Mouse (Mus musculus) limb, embryonic 11.5 days (tissue): ENCODE measurements around the gene Sfxn5. TPM values are rescaled to one million over a fixed set of nuclear protein-coding genes. Genes with fewer than 3 reads are reported as not detected.

Experiments
- ATAC-seq: fragments of 200-750 bp; cut with Nextera tagmentation; 2 replicates; pipeline ENCODE4 v1.8.0; 2017; ENCODE audit warnings: low read depth; ENCODE audit not compliant: insufficient number of reproducible peaks, low FRiP score, low TSS enrichment
- DNase-seq: peaks from one replicate; pipeline ENCODE4 v3.0.0-alpha.2; 2015; ENCODE audit warnings: low spot score
- H3K27ac ChIP-seq: fragments of 300-500 bp; sonication (generic); replicated peaks from 2 replicates; pipeline ENCODE4 v1.5.1; 2014; ENCODE audit warnings: low read depth, mild to moderate bottlenecking, low read length
- H3K27me3 ChIP-seq: fragments of 300-500 bp; sonication (generic); 2 replicates; pipeline ENCODE4 v1.6.1; 2014; ENCODE audit warnings: mild to moderate bottlenecking, low read length, mixed read lengths; ENCODE audit not compliant: control insufficient read depth, insufficient read depth
- H3K36me3 ChIP-seq: fragments of 300-500 bp; sonication (generic); 2 replicates; pipeline ENCODE4 v1.6.1; 2014; ENCODE audit warnings: mild to moderate bottlenecking, low read length, moderate library complexity, mixed read lengths; ENCODE audit not compliant: control insufficient read depth, insufficient read depth
- H3K4me1 ChIP-seq: fragments of 300-500 bp; sonication (generic); 2 replicates; pipeline ENCODE4 v1.6.1; 2014; ENCODE audit warnings: low read length, mixed read lengths; ENCODE audit not compliant: control insufficient read depth, insufficient read depth
- H3K4me2 ChIP-seq: fragments of 300-500 bp; sonication (generic); 2 replicates; pipeline ENCODE4 v1.6.1; 2014; ENCODE audit warnings: low read depth, mild to moderate bottlenecking, moderate library complexity; ENCODE audit not compliant: severe bottlenecking
- H3K4me3 ChIP-seq: fragments of 300-500 bp; sonication (generic); 2 replicates; pipeline ENCODE4 v1.5.1; 2014; ENCODE audit warnings: low read depth, low read length
- H3K9ac ChIP-seq: fragments of 300-500 bp; sonication (generic); 2 replicates; pipeline ENCODE4 v1.6.1; 2014; ENCODE audit warnings: mild to moderate bottlenecking, low read length
- H3K9me3 ChIP-seq: fragments of 300-500 bp; sonication (generic); 2 replicates; pipeline ENCODE4 v1.6.1; 2016; ENCODE audit warnings: low read length; ENCODE audit not compliant: control insufficient read depth
- WGBS: fragments of 180-500 bp; shearing (Covaris S2); extraction: QIAGEN DNeasy Blood & Tissue Kit; methylation state at CpG from one replicate; pipeline ENCODE4 v1.1.7; 2014; 5-methylcytosine and 5-hydroxymethylcytosine counted together
- polyA plus RNA-seq: library from polyadenylated mRNA; unstranded; fragments of >200 nt; fragmentation: Nextera tagmentation; extraction: Ambion mirVana; gene quantifications from 2 replicates; pipeline ENCODE4 v1.2.1, GENCODE M21; 2014

The Sfxn5 gene
- polyA plus RNA-seq, 1 experiment from 2014 or later = 4.8 TPM

DNA sequence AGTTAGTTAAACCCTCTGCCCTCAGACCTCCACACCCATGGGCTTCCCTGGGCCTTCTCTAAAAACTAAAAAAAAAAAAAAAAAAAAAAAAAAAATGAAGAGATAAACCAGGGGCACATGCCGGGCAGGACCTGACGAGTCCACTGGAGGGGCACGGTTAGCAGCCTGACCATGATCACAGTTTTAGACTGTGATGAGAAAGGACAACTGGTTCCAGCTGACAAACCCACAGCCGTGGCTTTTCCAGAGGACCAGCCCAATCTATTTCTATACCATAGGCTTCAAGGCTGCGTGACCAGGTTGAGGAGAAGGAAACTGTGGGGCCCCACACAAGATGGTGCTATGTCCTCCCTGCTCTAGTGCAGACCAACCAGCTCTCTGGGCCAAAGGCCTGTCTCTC, 36.8 kb upstream of the Sfxn5 start:
- ATAC-seq = no peak
- Histone ChIP-seq H3K9me3 (no peaks in the 10 kb centered on the region), H3K4me2 (no peak overlapping the region), H3K27ac (no peak overlapping the region), H3K4me1 (peaks cover 6% of the 10 kb centered on the region; the same call in 1 of the 2 replicates), H3K36me3 (no peaks in the 10 kb centered on the region), H3K27me3 (no peaks in the 10 kb centered on the region), H3K4me3 (no peak overlapping the region), H3K9ac (no peak overlapping the region)
- 89% methylated on average over 5 of the region's 5 CpGs for WGBS
- no peak for DNase-seq

DNA sequence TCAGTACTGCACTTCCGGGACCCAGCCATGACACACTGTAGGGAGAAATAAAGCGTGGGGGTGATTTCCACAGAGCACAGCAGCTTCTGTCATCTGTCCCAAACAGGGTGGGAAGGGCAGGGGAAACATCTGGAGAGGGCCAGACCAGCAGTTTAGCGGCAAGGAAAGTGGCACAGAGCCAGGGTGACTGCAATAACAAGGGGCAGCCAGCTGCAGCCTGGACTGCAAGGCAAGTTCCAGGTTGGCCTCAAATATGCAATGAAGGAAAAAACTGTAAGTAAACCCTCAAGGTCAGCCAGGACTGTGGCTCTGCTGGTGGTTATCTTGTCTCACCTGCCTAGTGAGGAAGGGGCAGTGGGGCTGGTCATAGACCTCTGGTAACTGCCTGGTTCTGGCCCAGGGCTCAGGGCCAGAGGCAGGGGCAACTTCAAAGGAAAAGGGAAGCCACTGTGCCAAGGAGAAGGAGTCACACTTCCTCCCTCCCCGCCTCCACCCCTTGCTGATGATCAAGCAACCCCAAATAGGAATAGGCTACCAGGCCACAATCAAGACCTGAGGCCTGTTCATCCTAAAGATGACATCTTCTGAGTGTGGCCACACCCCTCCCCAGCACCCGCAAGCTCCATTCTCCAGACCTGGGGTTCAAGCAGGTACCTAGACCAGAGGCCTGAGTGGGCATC, 36.1 kb upstream of the Sfxn5 start:
- Histone ChIP-seq H3K4me3 (no peak overlapping the region), H3K9ac (no peak overlapping the region), H3K9me3 (no peaks in the 10 kb centered on the region), H3K36me3 (peaks cover 2% of the 10 kb centered on the region; the same call in 1 of the 2 replicates), H3K27me3 (no peaks in the 10 kb centered on the region), H3K4me1 (peaks cover 6% of the 10 kb centered on the region; the same call in 1 of the 2 replicates), H3K4me2 (no peak overlapping the region), H3K27ac (no peak overlapping the region)
- DNase-seq (no peak), ATAC-seq (no peak)
- WGBS = 79% methylated on average over 5 of the region's 5 CpGs

GRCm38 (mm10) chr6:85368722-85369121, 35.5 kb upstream of the Sfxn5 start:
- no peak overlapping the region for H3K9ac ChIP-seq
- no peak overlapping the region for H3K4me2 ChIP-seq
- 63% methylated on average over 5 of the region's 5 CpGs for WGBS
- H3K36me3 ChIP-seq = peaks cover 2% of the 10 kb centered on the region; the same call in 1 of the 2 replicates
- peaks cover 6% of the 10 kb centered on the region; the same call in 1 of the 2 replicates for H3K4me1 ChIP-seq
- H3K4me3 ChIP-seq = no peak overlapping the region
- no peak for ATAC-seq
- DNase-seq = no peak
- H3K9me3 ChIP-seq = no peaks in the 10 kb centered on the region
- no peaks in the 10 kb centered on the region for H3K27me3 ChIP-seq
- H3K27ac ChIP-seq = no peak overlapping the region

DNA sequence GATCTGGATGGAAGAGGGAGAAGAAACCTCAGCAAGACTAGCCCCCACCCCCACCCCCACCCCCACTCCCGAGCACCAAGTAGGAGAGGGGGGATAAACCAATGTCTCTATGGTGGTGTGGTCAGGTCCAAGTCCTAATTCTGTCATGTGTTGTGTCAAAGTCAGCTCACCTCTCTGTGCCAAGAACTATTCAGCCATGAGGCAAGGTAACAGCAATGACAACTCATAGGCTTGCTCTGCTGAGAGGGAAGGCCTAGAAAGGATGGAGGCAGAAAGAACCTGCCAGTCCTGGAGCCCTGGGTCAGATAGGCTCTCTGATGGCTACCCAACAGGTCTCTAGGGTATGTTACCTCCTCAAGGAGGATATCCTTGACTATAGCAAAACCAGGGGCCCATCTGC, 34.9 kb upstream of the Sfxn5 start:
- peaks cover 2% of the 10 kb centered on the region; the same call in 1 of the 2 replicates for H3K36me3 ChIP-seq
- H3K4me1 ChIP-seq = peaks cover 6% of the 10 kb centered on the region; the same call in 1 of the 2 replicates

GRCm38 (mm10) chr6:85366387-85366786, 33.2 kb upstream of the Sfxn5 start:
- WGBS = 81% methylated on average over 1 of the region's 1 CpGs
- no peak for DNase-seq

More for the DNA sequence above, 34.9 kb upstream of the Sfxn5 start:
- H3K9me3 ChIP-seq = no peaks in the 10 kb centered on the region
- H3K9ac ChIP-seq = no peak overlapping the region
- H3K27ac ChIP-seq = no peak overlapping the region
- no peaks in the 10 kb centered on the region for H3K27me3 ChIP-seq
- no peak overlapping the region for H3K4me2 ChIP-seq
- DNase-seq (no peak), ATAC-seq (no peak)
- 91% methylated on average over 1 of the region's 1 CpGs for WGBS
- H3K4me3 ChIP-seq = no peak overlapping the region

DNA sequence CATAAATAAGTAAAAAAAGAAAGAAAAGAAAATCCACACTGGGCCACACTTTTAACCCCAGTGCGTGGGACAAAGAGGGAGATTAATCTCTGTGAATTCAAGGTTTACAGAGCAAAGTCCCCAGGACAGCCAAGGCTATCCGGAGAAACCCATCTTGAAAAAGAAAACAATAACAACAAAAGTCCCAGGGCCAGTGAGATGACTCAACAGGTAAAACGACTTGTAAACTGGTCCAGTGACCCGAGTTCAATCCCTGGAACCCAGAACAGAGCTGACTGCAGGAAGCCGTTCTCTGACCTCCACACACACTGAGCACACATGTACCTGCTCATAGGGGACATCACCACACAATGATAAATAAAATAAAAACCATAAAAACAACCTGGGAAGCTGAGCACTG, 31.2 kb upstream of the Sfxn5 start:
- 78% methylated on average over 5 of the region's 5 CpGs for WGBS
- Histone ChIP-seq H3K9ac (no peak overlapping the region), H3K27me3 (no peaks in the 10 kb centered on the region), H3K27ac (no peak overlapping the region), H3K4me1 (peaks cover 6% of the 10 kb centered on the region; the same call in 1 of the 2 replicates), H3K36me3 (peaks cover 2% of the 10 kb centered on the region; the same call in 1 of the 2 replicates), H3K4me2 (no peak overlapping the region), H3K4me3 (no peak overlapping the region), H3K9me3 (no peaks in the 10 kb centered on the region)
- ATAC-seq (no peak), DNase-seq (no peak)

More at GRCm38 (mm10) chr6:85366387-85366786, 33.2 kb upstream of the Sfxn5 start:
- H3K27ac ChIP-seq = no peak overlapping the region
- H3K36me3 ChIP-seq = peaks cover 2% of the 10 kb centered on the region; the same call in 1 of the 2 replicates
- H3K4me3 ChIP-seq = no peak overlapping the region
- ATAC-seq = no peak
- no peaks in the 10 kb centered on the region for H3K27me3 ChIP-seq
- H3K4me2 ChIP-seq = no peak overlapping the region
- no peaks in the 10 kb centered on the region for H3K9me3 ChIP-seq
- H3K4me1 ChIP-seq = peaks cover 6% of the 10 kb centered on the region; the same call in 1 of the 2 replicates
- no peak overlapping the region for H3K9ac ChIP-seq

- H3K4me2 ChIP-seq = no peak overlapping the region
- DNase-seq = no peak
- peaks cover 2% of the 10 kb centered on the region; the same call in 1 of the 2 replicates for H3K36me3 ChIP-seq
- no peak overlapping the region for H3K27ac ChIP-seq
- no peaks in the 10 kb centered on the region for H3K27me3 ChIP-seq
- peaks cover 6% of the 10 kb centered on the region; the same call in 1 of the 2 replicates for H3K4me1 ChIP-seq
- ATAC-seq = no peak
- no peak overlapping the region for H3K9ac ChIP-seq
- no peaks in the 10 kb centered on the region for H3K9me3 ChIP-seq
- H3K4me3 ChIP-seq = no peak overlapping the region
- WGBS = 89% methylated on average over 4 of the region's 4 CpGs
Observed at GRCm38 (mm10) chr6:85363906-85364260, 30.7 kb upstream of the Sfxn5 start.

GRCm38 (mm10) chr6:85363231-85363905, 30.1 kb upstream of the Sfxn5 start:
- Histone ChIP-seq H3K27ac (no peak overlapping the region), H3K27me3 (no peaks in the 10 kb centered on the region), H3K9ac (no peak overlapping the region), H3K4me1 (peaks cover 6% of the 10 kb centered on the region; the same call in 1 of the 2 replicates), H3K36me3 (peaks cover 2% of the 10 kb centered on the region; the same call in 1 of the 2 replicates), H3K4me3 (no peak overlapping the region), H3K9me3 (no peaks in the 10 kb centered on the region), H3K4me2 (no peak overlapping the region)
- ATAC-seq (no peak), DNase-seq (no peak)
- 85% methylated on average over 5 of the region's 5 CpGs for WGBS
